Mouse (Mus musculus): ENCODE results near the gene Cfap65. TPM values are rescaled to one million over a fixed set of nuclear protein-coding genes. Genes with fewer than 3 reads are reported as not detected.

Cfap65 gene
- polyA plus RNA-seq, 1 experiment: 10.6 TPM

DNA sequence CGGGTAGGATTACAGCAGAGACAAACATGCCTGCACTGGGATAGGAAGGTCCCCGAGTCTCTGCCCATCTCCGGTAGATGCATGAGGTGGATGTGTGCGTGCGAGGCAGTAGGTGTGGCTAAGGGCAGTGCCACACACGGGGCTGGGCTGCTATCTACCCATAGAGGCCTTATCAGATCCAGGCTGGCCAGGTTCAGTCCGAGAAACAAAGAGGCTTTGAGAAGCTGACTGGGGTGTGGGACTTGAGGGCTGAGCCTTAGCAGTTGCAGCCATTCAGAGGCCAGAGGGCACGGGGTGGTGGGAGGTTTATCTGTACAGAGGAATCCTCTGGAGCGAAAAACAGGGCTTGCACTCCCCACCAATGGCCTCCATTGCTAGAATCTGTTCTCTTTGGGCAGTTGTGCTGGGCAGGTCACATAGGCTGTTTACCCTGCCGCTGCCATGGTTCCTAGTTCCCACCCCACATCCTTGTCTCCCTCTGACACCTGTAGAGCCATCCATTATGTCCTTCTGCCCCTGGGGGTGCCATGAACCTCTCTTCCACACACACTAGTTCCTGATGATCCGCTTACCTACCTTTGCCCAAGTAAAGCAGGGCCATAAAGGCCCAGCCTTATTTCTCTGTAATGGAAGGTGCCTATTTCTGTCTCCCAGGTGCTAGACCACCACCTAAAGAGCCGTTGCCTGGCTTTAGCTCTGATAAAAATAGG, 6.4 kb upstream of the Cfap65 start:
- no peak overlapping the region for H3K4me3 ChIP-seq (ENCODE audit: insufficient read depth, low read length)
- TF ChIP-seq POLR2A (IDR thresholded peaks at IDR 0.05; ENCODE audit: extremely low read depth, insufficient read depth, low read length): no peak
- no peak for TF ChIP-seq CTCF (IDR thresholded peaks at IDR 0.05; ENCODE audit: extremely low read depth, insufficient read depth, low read length)

DNA sequence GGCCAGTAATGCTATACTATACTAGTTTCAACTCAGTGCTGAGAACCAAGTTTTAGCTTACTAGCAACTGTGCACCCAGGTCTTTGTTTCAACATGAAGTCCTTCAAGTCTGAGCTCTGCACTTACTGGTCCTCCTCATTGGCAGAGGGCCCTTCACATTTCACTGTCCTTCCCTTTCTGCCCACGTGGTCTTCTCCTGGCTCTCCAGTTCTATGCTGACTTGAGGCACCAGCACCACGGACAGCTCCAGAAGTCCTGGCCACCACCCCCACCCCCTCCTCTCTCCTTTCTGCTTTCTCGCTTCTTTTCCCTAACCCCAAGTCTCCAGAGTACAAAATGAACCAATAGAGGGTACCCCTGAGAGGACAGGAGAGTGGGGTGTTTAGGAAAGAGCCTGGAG, 4.4 kb upstream of the Cfap65 start:
- Histone ChIP-seq H3K4me3 (ENCODE audit: insufficient read depth, low read length) (no peak overlapping the region), H3K4me1 (ENCODE audit: control insufficient read depth, insufficient read depth, low read length) (no peaks in the 10 kb centered on the region; the same call in 1 of the 2 replicates), H3K27ac (ENCODE audit: insufficient read depth, low read length) (no peak overlapping the region)
- TF ChIP-seq POLR2A (IDR thresholded peaks at IDR 0.05; ENCODE audit: extremely low read depth, insufficient read depth, low read length): no peak
- no peak for TF ChIP-seq CTCF (IDR thresholded peaks at IDR 0.05; ENCODE audit: extremely low read depth, insufficient read depth, low read length)

More for the DNA sequence above, 6.4 kb upstream of the Cfap65 start:
- Histone ChIP-seq H3K27ac (ENCODE audit: insufficient read depth, low read length) (no peak overlapping the region), H3K4me1 (ENCODE audit: control insufficient read depth, insufficient read depth, low read length) (no peaks in the 10 kb centered on the region)

- no peaks in the 10 kb centered on the region; the same call in 1 of the 2 replicates for H3K4me1 ChIP-seq (ENCODE audit: control insufficient read depth, insufficient read depth, low read length)
- H3K4me3 ChIP-seq (ENCODE audit: insufficient read depth, low read length): no peak overlapping the region
- TF ChIP-seq CTCF (IDR thresholded peaks at IDR 0.05; ENCODE audit: extremely low read depth, insufficient read depth, low read length): no peak
- TF ChIP-seq POLR2A (IDR thresholded peaks at IDR 0.05; ENCODE audit: extremely low read depth, insufficient read depth, low read length): no peak
- no peak overlapping the region for H3K27ac ChIP-seq (ENCODE audit: insufficient read depth, low read length)
Measured at GRCm38 (mm10) chr1:74936221-74936830, 927 bp upstream of the Cfap65 start.

- H3K4me3 ChIP-seq (ENCODE audit: insufficient read depth, low read length): no peak overlapping the region
- no peak for TF ChIP-seq CTCF (IDR thresholded peaks at IDR 0.05; ENCODE audit: extremely low read depth, insufficient read depth, low read length)
- TF ChIP-seq POLR2A (IDR thresholded peaks at IDR 0.05; ENCODE audit: extremely low read depth, insufficient read depth, low read length): no peak
- H3K27ac ChIP-seq (ENCODE audit: insufficient read depth, low read length): no peak overlapping the region
Measured at GRCm38 (mm10) chr1:74927621-74928296, 7.6 kb downstream of the Cfap65 start.

GRCm38 (mm10) chr1:74926721-74927120, 8.7 kb downstream of the Cfap65 start:
- TF ChIP-seq CTCF (IDR thresholded peaks at IDR 0.05; ENCODE audit: extremely low read depth, insufficient read depth, low read length) (peak; percentile 95), POLR2A (IDR thresholded peaks at IDR 0.05; ENCODE audit: extremely low read depth, insufficient read depth, low read length) (no peak)
- Histone ChIP-seq H3K4me3 (ENCODE audit: insufficient read depth, low read length) (no peak overlapping the region), H3K4me1 (ENCODE audit: control insufficient read depth, insufficient read depth, low read length) (no peaks in the 10 kb centered on the region), H3K27ac (ENCODE audit: insufficient read depth, low read length) (no peak overlapping the region)

More at GRCm38 (mm10) chr1:74927621-74928296, 7.6 kb downstream of the Cfap65 start:
- H3K4me1 ChIP-seq (ENCODE audit: control insufficient read depth, insufficient read depth, low read length): no peaks in the 10 kb centered on the region

- no peak for TF ChIP-seq POLR2A (IDR thresholded peaks at IDR 0.05; ENCODE audit: extremely low read depth, insufficient read depth, low read length)
- TF ChIP-seq CTCF (IDR thresholded peaks at IDR 0.05; ENCODE audit: extremely low read depth, insufficient read depth, low read length): no peak
Measured at GRCm38 (mm10) chr1:74924464-74924863, 10.9 kb downstream of the Cfap65 start.

GRCm38 (mm10) chr1:74915706-74916105, 19.7 kb downstream of the Cfap65 start:
- Histone ChIP-seq H3K27ac (ENCODE audit: insufficient read depth, low read length) (no peak overlapping the region), H3K4me1 (ENCODE audit: control insufficient read depth, insufficient read depth, low read length) (no peaks in the 10 kb centered on the region), H3K4me3 (ENCODE audit: insufficient read depth, low read length) (no peak overlapping the region)
- no peak for TF ChIP-seq POLR2A (IDR thresholded peaks at IDR 0.05; ENCODE audit: extremely low read depth, insufficient read depth, low read length)
- peak; percentile 47; the same call in 1 of the 2 replicates for TF ChIP-seq CTCF (IDR thresholded peaks at IDR 0.05; ENCODE audit: extremely low read depth, insufficient read depth, low read length)

More at GRCm38 (mm10) chr1:74924464-74924863, 10.9 kb downstream of the Cfap65 start:
- Histone ChIP-seq H3K27ac (ENCODE audit: insufficient read depth, low read length) (no peak overlapping the region), H3K4me3 (ENCODE audit: insufficient read depth, low read length) (no peak overlapping the region), H3K4me1 (ENCODE audit: control insufficient read depth, insufficient read depth, low read length) (no peaks in the 10 kb centered on the region)

GRCm38 (mm10) chr1:74902191-74902590, 33.2 kb downstream of the Cfap65 start:
- Histone ChIP-seq H3K4me3 (ENCODE audit: insufficient read depth, low read length) (no peak overlapping the region), H3K4me1 (ENCODE audit: control insufficient read depth, insufficient read depth, low read length) (no peaks in the 10 kb centered on the region), H3K27ac (ENCODE audit: insufficient read depth, low read length) (no peak overlapping the region)
- TF ChIP-seq CTCF (IDR thresholded peaks at IDR 0.05; ENCODE audit: extremely low read depth, insufficient read depth, low read length) (no peak), POLR2A (IDR thresholded peaks at IDR 0.05; ENCODE audit: extremely low read depth, insufficient read depth, low read length) (no peak)

- H3K4me1 ChIP-seq (ENCODE audit: control insufficient read depth, insufficient read depth, low read length): no peaks in the 10 kb centered on the region
- TF ChIP-seq CTCF (IDR thresholded peaks at IDR 0.05; ENCODE audit: extremely low read depth, insufficient read depth, low read length) (peak; percentile 52), POLR2A (IDR thresholded peaks at IDR 0.05; ENCODE audit: extremely low read depth, insufficient read depth, low read length) (no peak)
Measured at GRCm38 (mm10) chr1:74901686-74902085, 33.7 kb downstream of the Cfap65 start.

More at GRCm38 (mm10) chr1:74901686-74902085, 33.7 kb downstream of the Cfap65 start:
- Histone ChIP-seq H3K4me3 (ENCODE audit: insufficient read depth, low read length) (no peak overlapping the region), H3K27ac (ENCODE audit: insufficient read depth, low read length) (no peak overlapping the region)
